Mouse (Mus musculus) lung, embryonic 15.5 days (tissue): ENCODE results near the gene Bach2. TPM values are rescaled to one million over a fixed set of nuclear protein-coding genes. Genes with fewer than 3 reads are reported as not detected.
A peak's percentile ranks its signal among the peaks of the same experiment; 100 is the strongest.

ENCODE experiments used
- ATAC-seq: fragments of 200-750 bp; cut with Nextera tagmentation; 2 replicates; pipeline ENCODE4 v1.8.0; 2017; ENCODE audit warnings: moderate number of reproducible peaks, borderline replicate concordance; ENCODE audit not compliant: low FRiP score, low TSS enrichment; ENCODE audit errors: extremely low read depth
- H3K27ac ChIP-seq: fragments of 300-500 bp; sonication (generic); 2 replicates; pipeline ENCODE4 v1.5.1; 2015; ENCODE audit warnings: moderate library complexity, mild to moderate bottlenecking, inconsistent platforms
- H3K27me3 ChIP-seq: fragments of 300-500 bp; sonication (generic); 2 replicates; pipeline ENCODE4 v1.6.1; 2015; ENCODE audit warnings: inconsistent platforms
- H3K36me3 ChIP-seq: fragments of 300-500 bp; sonication (generic); 2 replicates; pipeline ENCODE4 v1.6.1; 2015; ENCODE audit warnings: inconsistent platforms
- H3K4me1 ChIP-seq: fragments of 300-500 bp; sonication (generic); 2 replicates; pipeline ENCODE4 v1.6.1; 2015; ENCODE audit warnings: inconsistent platforms
- H3K4me2 ChIP-seq: fragments of 300-500 bp; sonication (generic); 2 replicates; pipeline ENCODE4 v1.6.1; 2015; ENCODE audit warnings: inconsistent platforms, mild to moderate bottlenecking, moderate library complexity
- H3K4me3 ChIP-seq: fragments of 300-500 bp; sonication (generic); 2 replicates; pipeline ENCODE4 v1.5.1; 2015; ENCODE audit warnings: mild to moderate bottlenecking, inconsistent platforms
- H3K9ac ChIP-seq: fragments of 300-500 bp; sonication (generic); 2 replicates; pipeline ENCODE4 v1.6.1; 2015; ENCODE audit warnings: inconsistent platforms
- H3K9me3 ChIP-seq: fragments of 300-500 bp; sonication (generic); 2 replicates; pipeline ENCODE4 v1.6.1; 2016; ENCODE audit warnings: inconsistent platforms
- WGBS: fragments of 180-500 bp; shearing (Covaris S2); methylation state at CpG from one replicate; pipeline ENCODE4 v1.1.7; 2015; 5-methylcytosine and 5-hydroxymethylcytosine counted together
- polyA plus RNA-seq: library from polyadenylated mRNA; unstranded; fragments of >200 nt; fragmentation: Nextera tagmentation; extraction: Ambion mirVana; gene quantifications from 2 replicates; pipeline ENCODE4 v1.2.1, GENCODE M21; 2015

The Bach2 gene
- polyA plus RNA-seq, 1 experiment from 2014 or later, result 10.5 TPM

- Histone ChIP-seq H3K27me3 (no peaks in the 10 kb centered on the region), H3K4me3 (no peak overlapping the region), H3K9ac (no peak overlapping the region), H3K9me3 (no peaks in the 10 kb centered on the region), H3K27ac (no peak overlapping the region), H3K4me1 (peaks cover 22% of the 10 kb centered on the region), H3K4me2 (no peak overlapping the region), H3K36me3 (no peaks in the 10 kb centered on the region)
- no peak for ATAC-seq
- WGBS, result 79% methylated on average over 11 of the region's 11 CpGs
Measured at GRCm38 (mm10) chr4:32430136-32430535, 191.5 kb downstream of the Bach2 start.

GRCm38 (mm10) chr4:32430981-32431380 is 192.4 kb downstream of the Bach2 start:
- H3K36me3 ChIP-seq, result no peaks in the 10 kb centered on the region
- peaks cover 22% of the 10 kb centered on the region for H3K4me1 ChIP-seq
- H3K4me3 ChIP-seq, result no peak overlapping the region
- no peaks in the 10 kb centered on the region for H3K9me3 ChIP-seq
- no peak overlapping the region for H3K9ac ChIP-seq
- H3K4me2 ChIP-seq, result peak overlapping the region; percentile 36
- ATAC-seq, result peak; percentile 25; the same call in 1 of the 2 replicates
- WGBS, result 32% methylated on average over 7 of the region's 7 CpGs
- H3K27me3 ChIP-seq, result no peaks in the 10 kb centered on the region
- peak overlapping the region; percentile 62 for H3K27ac ChIP-seq

GRCm38 (mm10) chr4:32432271-32432781 is 193.7 kb downstream of the Bach2 start:
- no peak for ATAC-seq
- WGBS, result 36% methylated on average over 10 of the region's 10 CpGs
- Histone ChIP-seq H3K27me3 (no peaks in the 10 kb centered on the region), H3K4me3 (no peak overlapping the region), H3K4me2 (no peak overlapping the region), H3K36me3 (no peaks in the 10 kb centered on the region), H3K4me1 (peaks cover 22% of the 10 kb centered on the region), H3K27ac (no peak overlapping the region), H3K9ac (no peak overlapping the region), H3K9me3 (no peaks in the 10 kb centered on the region)

GRCm38 (mm10) chr4:32432945-32433344 is 194.3 kb downstream of the Bach2 start:
- Histone ChIP-seq H3K9ac (no peak overlapping the region), H3K27me3 (no peaks in the 10 kb centered on the region), H3K27ac (no peak overlapping the region), H3K4me2 (no peak overlapping the region), H3K4me1 (peaks cover 22% of the 10 kb centered on the region), H3K4me3 (no peak overlapping the region), H3K36me3 (no peaks in the 10 kb centered on the region), H3K9me3 (no peaks in the 10 kb centered on the region)
- ATAC-seq, result no peak
- WGBS, result 66% methylated on average over 6 of the region's 6 CpGs

GRCm38 (mm10) chr4:32434612-32435011 is 196.0 kb downstream of the Bach2 start:
- WGBS, result 60% methylated on average over 1 of the region's 1 CpGs
- no peak for ATAC-seq

GRCm38 (mm10) chr4:32439974-32440739 is 201.6 kb downstream of the Bach2 start:
- ATAC-seq, result peak; percentile 23; the same call in 1 of the 2 replicates
- H3K9ac ChIP-seq, result no peak overlapping the region
- H3K9me3 ChIP-seq, result no peaks in the 10 kb centered on the region
- no peaks in the 10 kb centered on the region for H3K36me3 ChIP-seq
- no peaks in the 10 kb centered on the region for H3K27me3 ChIP-seq
- H3K4me2 ChIP-seq, result no peak overlapping the region
- H3K4me1 ChIP-seq, result no peaks in the 10 kb centered on the region
- 77% methylated on average over 11 of the region's 11 CpGs for WGBS
- H3K4me3 ChIP-seq, result no peak overlapping the region
- no peak overlapping the region for H3K27ac ChIP-seq

More at GRCm38 (mm10) chr4:32434612-32435011, 196.0 kb downstream of the Bach2 start:
- Histone ChIP-seq H3K27me3 (no peaks in the 10 kb centered on the region), H3K4me3 (no peak overlapping the region), H3K27ac (no peak overlapping the region), H3K36me3 (no peaks in the 10 kb centered on the region), H3K9me3 (no peaks in the 10 kb centered on the region), H3K4me2 (no peak overlapping the region), H3K9ac (no peak overlapping the region), H3K4me1 (peaks cover 22% of the 10 kb centered on the region)

GRCm38 (mm10) chr4:32440740-32441072 is 202.1 kb downstream of the Bach2 start:
- no peak overlapping the region for H3K4me2 ChIP-seq
- WGBS, result 69% methylated on average over 6 of the region's 6 CpGs
- no peaks in the 10 kb centered on the region for H3K9me3 ChIP-seq
- no peak overlapping the region for H3K9ac ChIP-seq
- H3K36me3 ChIP-seq, result no peaks in the 10 kb centered on the region
- no peak overlapping the region for H3K27ac ChIP-seq
- H3K4me1 ChIP-seq, result no peaks in the 10 kb centered on the region
- ATAC-seq, result no peak
- no peak overlapping the region for H3K4me3 ChIP-seq
- no peaks in the 10 kb centered on the region for H3K27me3 ChIP-seq

GRCm38 (mm10) chr4:32444671-32445196 is 206.1 kb downstream of the Bach2 start:
- no peak overlapping the region for H3K4me2 ChIP-seq
- no peaks in the 10 kb centered on the region for H3K27me3 ChIP-seq
- no peak overlapping the region for H3K4me3 ChIP-seq
- no peak overlapping the region for H3K9ac ChIP-seq
- H3K36me3 ChIP-seq, result no peaks in the 10 kb centered on the region
- H3K9me3 ChIP-seq, result no peaks in the 10 kb centered on the region
- H3K27ac ChIP-seq, result no peak overlapping the region
- H3K4me1 ChIP-seq, result no peaks in the 10 kb centered on the region
- 81% methylated on average over 1 of the region's 1 CpGs for WGBS
- ATAC-seq, result no peak

GRCm38 (mm10) chr4:32447850-32448249 is 209.2 kb downstream of the Bach2 start:
- H3K9ac ChIP-seq, result no peak overlapping the region
- H3K4me3 ChIP-seq, result no peak overlapping the region
- ATAC-seq, result no peak
- 81% methylated on average over 3 of the region's 3 CpGs for WGBS
- H3K9me3 ChIP-seq, result no peaks in the 10 kb centered on the region
- H3K4me1 ChIP-seq, result no peaks in the 10 kb centered on the region
- H3K4me2 ChIP-seq, result no peak overlapping the region
- H3K27ac ChIP-seq, result no peak overlapping the region
- no peaks in the 10 kb centered on the region for H3K36me3 ChIP-seq
- no peaks in the 10 kb centered on the region for H3K27me3 ChIP-seq

- H3K27me3 ChIP-seq, result no peaks in the 10 kb centered on the region
- ATAC-seq, result no peak
- no peak overlapping the region for H3K4me2 ChIP-seq
- H3K4me3 ChIP-seq, result no peak overlapping the region
- WGBS, result 68% methylated on average over 7 of the region's 7 CpGs
- H3K9ac ChIP-seq, result no peak overlapping the region
- no peaks in the 10 kb centered on the region for H3K36me3 ChIP-seq
- no peaks in the 10 kb centered on the region for H3K9me3 ChIP-seq
- H3K4me1 ChIP-seq, result 0 out of 2 replicates have a peak, but pooled peaks cover 4% of the 10 kb centered on the region
- H3K27ac ChIP-seq, result no peak overlapping the region
Measured at GRCm38 (mm10) chr4:32461986-32462385, 223.4 kb downstream of the Bach2 start.

GRCm38 (mm10) chr4:32463065-32463464 is 224.5 kb downstream of the Bach2 start:
- H3K4me3 ChIP-seq, result no peak overlapping the region
- 81% methylated on average over 6 of the region's 6 CpGs for WGBS
- H3K9me3 ChIP-seq, result no peaks in the 10 kb centered on the region
- H3K4me1 ChIP-seq, result 0 out of 2 replicates have a peak, but pooled peaks cover 4% of the 10 kb centered on the region
- peak; percentile 31; the same call in 1 of the 2 replicates for ATAC-seq
- no peak overlapping the region for H3K9ac ChIP-seq
- no peaks in the 10 kb centered on the region for H3K36me3 ChIP-seq
- no peaks in the 10 kb centered on the region for H3K27me3 ChIP-seq
- no peak overlapping the region for H3K27ac ChIP-seq
- no peak overlapping the region for H3K4me2 ChIP-seq

- H3K36me3 ChIP-seq, result no peaks in the 10 kb centered on the region
- no peak overlapping the region for H3K27ac ChIP-seq
- no peaks in the 10 kb centered on the region for H3K27me3 ChIP-seq
- H3K9ac ChIP-seq, result no peak overlapping the region
- WGBS, result 64% methylated on average over 6 of the region's 6 CpGs
- no peaks in the 10 kb centered on the region for H3K9me3 ChIP-seq
- H3K4me2 ChIP-seq, result no peak overlapping the region
- no peak overlapping the region for H3K4me3 ChIP-seq
- ATAC-seq, result no peak
- 0 out of 2 replicates have a peak, but pooled peaks cover 4% of the 10 kb centered on the region for H3K4me1 ChIP-seq
Measured at GRCm38 (mm10) chr4:32464540-32464939, 225.9 kb downstream of the Bach2 start.
